Mouse (Mus musculus) erythroblast, adult 5-6 weeks (primary cell): ENCODE results near the gene Capn8. TPM values are rescaled to one million over a fixed set of nuclear protein-coding genes. Genes with fewer than 3 reads are reported as not detected.

ENCODE experiments used
- ATAC-seq: replicated peaks from 2 replicates; pipeline ENCODE4 v1.8.0; 2016; ENCODE audit warnings: moderate number of reproducible peaks, mild to moderate bottlenecking, moderate TSS enrichment, inconsistent platforms; ENCODE audit not compliant: poor library complexity, low FRiP score, severe bottlenecking
- total RNA-seq, 2 experiments: library from RNA; stranded (forward) in 1 of 2; stranded (reverse) in 1 of 2; fragments of 150-400 nt in 1 of 2; fragments of 200-764, 138-1000 nt in 1 of 2; gene quantifications; 2 replicates each; pipeline versions ENCODE4 v1.2.3 to v1.2.4; 2015 to 2017; ENCODE audit warnings: low replicate concordance in 2 of 2

The Capn8 gene
- total RNA-seq, 2 experiments from 2014 or later = not detected

GRCm38 (mm10) chr1:182543136-182543535 is 21.7 kb upstream of the Capn8 start:
- no peak for ATAC-seq

GRCm38 (mm10) chr1:182543906-182544305 is 20.9 kb upstream of the Capn8 start:
- ATAC-seq = no peak

- ATAC-seq = no peak
Observed at GRCm38 (mm10) chr1:182550761-182551160, 14.0 kb upstream of the Capn8 start.

GRCm38 (mm10) chr1:182553649-182554375 is 11.0 kb upstream of the Capn8 start:
- ATAC-seq = no peak

- ATAC-seq = no peak
Observed at GRCm38 (mm10) chr1:182558271-182558670, 6.5 kb upstream of the Capn8 start.

- ATAC-seq = no peak
Observed at GRCm38 (mm10) chr1:182559530-182559929, 5.3 kb upstream of the Capn8 start.

GRCm38 (mm10) chr1:182560390-182561098 is 4.3 kb upstream of the Capn8 start:
- ATAC-seq = no peak

GRCm38 (mm10) chr1:182561945-182562514 is 2.8 kb upstream of the Capn8 start:
- ATAC-seq = no peak

GRCm38 (mm10) chr1:182562576-182563370 is 2.0 kb upstream of the Capn8 start:
- no peak for ATAC-seq

GRCm38 (mm10) chr1:182565351-182565835 is 586 bp downstream of the Capn8 start:
- no peak for ATAC-seq

- ATAC-seq = no peak
Observed at GRCm38 (mm10) chr1:182571148-182571547, 6.3 kb downstream of the Capn8 start.

GRCm38 (mm10) chr1:182571973-182572372 is 7.2 kb downstream of the Capn8 start:
- ATAC-seq = no peak

- no peak for ATAC-seq
Observed at GRCm38 (mm10) chr1:182573856-182574665, 9.3 kb downstream of the Capn8 start.

GRCm38 (mm10) chr1:182574666-182575049 is 9.9 kb downstream of the Capn8 start:
- no peak for ATAC-seq

GRCm38 (mm10) chr1:182584169-182584568 is 19.4 kb downstream of the Capn8 start:
- ATAC-seq = no peak

- no peak for ATAC-seq
Observed at GRCm38 (mm10) chr1:182585162-182585840, 20.5 kb downstream of the Capn8 start.

- ATAC-seq = no peak
Observed at GRCm38 (mm10) chr1:182587706-182588105, 22.9 kb downstream of the Capn8 start.

- no peak for ATAC-seq
Observed at GRCm38 (mm10) chr1:182591491-182591890, 26.7 kb downstream of the Capn8 start.

- ATAC-seq = no peak
Observed at GRCm38 (mm10) chr1:182592436-182592835, 27.6 kb downstream of the Capn8 start.
